Mouse (Mus musculus): ENCODE data around the gene Pgs1. TPM values are rescaled to one million over a fixed set of nuclear protein-coding genes. Genes with fewer than 3 reads are reported as not detected.

Gene Pgs1
- polyA plus RNA-seq, 1 experiment = 15.3 TPM

- Histone ChIP-seq H3K4me1 (ENCODE audit: control insufficient read depth, insufficient read depth, insufficient read length, low read length) (no peaks in the 10 kb centered on the region), H3K27ac (replicated peaks; ENCODE audit: low read depth, low read length) (no peak overlapping the region), H3K4me3 (ENCODE audit: insufficient read depth, low read depth, low read length) (no peak overlapping the region)
Measured at GRCm38 (mm10) chr11:118068812-118069332, 82.8 kb downstream of the Pgs1 start.

- peaks cover 8% of the 10 kb centered on the region; the same call in 1 of the 2 replicates for H3K4me1 ChIP-seq (ENCODE audit: control insufficient read depth, insufficient read depth, insufficient read length, low read length)
Measured at GRCm38 (mm10) chr11:118071227-118071912, 85.3 kb downstream of the Pgs1 start.

More at GRCm38 (mm10) chr11:118071227-118071912, 85.3 kb downstream of the Pgs1 start:
- Histone ChIP-seq H3K4me3 (ENCODE audit: insufficient read depth, low read depth, low read length) (no peak overlapping the region), H3K27ac (replicated peaks; ENCODE audit: low read depth, low read length) (no peak overlapping the region)

Other genes starting within 250 kb of the Pgs1 start
- gene Tmc8, start 204.2 kb upstream of the Pgs1 start, polyA plus RNA-seq (2012; ENCODE audit: insufficient read depth, insufficient read length, missing spikeins) = 0.88 TPM in 1 of 2 replicates, not detected in the other
- 3.7 and 7.2 TPM in 2 replicates for gene Tmc6, start 204.1 kb upstream of the Pgs1 start, polyA plus RNA-seq (2012; ENCODE audit: insufficient read depth, insufficient read length, missing spikeins)
- not detected in 2 replicates for gene 6030468B19Rik, start 188.6 kb upstream of the Pgs1 start, polyA plus RNA-seq (2012; ENCODE audit: insufficient read depth, insufficient read length, missing spikeins)
- gene Gm20708, start 176.6 kb upstream of the Pgs1 start, polyA plus RNA-seq (2012; ENCODE audit: insufficient read depth, insufficient read length, missing spikeins) = not detected in 2 replicates
- gene Syngr2, start 176.6 kb upstream of the Pgs1 start, polyA plus RNA-seq (2012; ENCODE audit: insufficient read depth, insufficient read length, missing spikeins) = 30.4 and 30.5 TPM in 2 replicates
- 1.7 and 1.8 TPM in 2 replicates for gene Afmid, start 160.4 kb upstream of the Pgs1 start, polyA plus RNA-seq (2012; ENCODE audit: insufficient read depth, insufficient read length, missing spikeins)
- not detected in 2 replicates for gene Tk1, start 160.2 kb upstream of the Pgs1 start, polyA plus RNA-seq (2012; ENCODE audit: insufficient read depth, insufficient read length, missing spikeins)
- gene Birc5, start 137.0 kb upstream of the Pgs1 start, polyA plus RNA-seq (2012; ENCODE audit: insufficient read depth, insufficient read length, missing spikeins) = 1.1 TPM in 1 of 2 replicates, not detected in the other
- not detected in 2 replicates for gene Tmem235, start 125.5 kb upstream of the Pgs1 start, polyA plus RNA-seq (2012; ENCODE audit: insufficient read depth, insufficient read length, missing spikeins)
- gene Tha1, start 112.8 kb upstream of the Pgs1 start, polyA plus RNA-seq (2012; ENCODE audit: insufficient read depth, insufficient read length, missing spikeins) = 4.7 and 8.3 TPM in 2 replicates
- 2.5 and 6.6 TPM in 2 replicates for gene Socs3, start 16.2 kb upstream of the Pgs1 start, polyA plus RNA-seq (2012; ENCODE audit: insufficient read depth, insufficient read length, missing spikeins)
- not detected in 2 replicates for gene Dnah17, start 144.3 kb downstream of the Pgs1 start, polyA plus RNA-seq (2012; ENCODE audit: insufficient read depth, insufficient read length, missing spikeins)